In the genomic region with DNA sequence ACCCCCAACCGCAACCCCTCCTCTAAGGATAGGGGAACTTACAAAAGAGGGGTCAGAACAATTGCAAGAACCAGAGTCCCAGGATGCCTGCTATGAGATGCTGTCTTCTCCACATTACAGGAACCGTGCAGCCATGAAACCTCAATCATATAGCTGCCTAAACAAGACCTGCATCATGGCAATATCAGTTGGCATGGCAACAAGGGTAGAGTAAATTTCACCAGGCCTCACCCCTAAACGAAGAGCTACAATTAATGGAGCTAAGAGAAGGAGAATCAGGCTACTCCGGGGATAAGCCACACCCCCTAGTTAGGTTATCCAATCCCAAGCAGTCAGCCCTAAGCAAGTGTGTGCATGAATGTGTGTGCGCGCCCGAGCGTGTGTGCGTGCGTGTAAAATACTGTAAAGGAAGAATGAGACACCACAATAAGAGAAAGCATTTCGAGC, we compare ENCODE assay signal across 8 mouse cellular contexts.
DNase-seq lines count a peak whose midpoint lies in the region; ATAC-seq lines count a peak whose summit lies in the region.

No protein-coding gene starts in this region.

- H3K4me2 ChIP-seq in embryonic facial prominence, embryonic 11.5 days (ENCODE audit: low read depth, low read length) = peak overlapping the region; percentile 21; the same call in 1 of the 2 replicates
- H3K4me2 ChIP-seq in intestine, embryonic 16.5 days (ENCODE audit: low read depth, low read length) = peak overlapping the region; percentile 46

- H3K27me3 ChIP-seq in embryonic facial prominence, embryonic 11.5 days (ENCODE audit: control insufficient read depth, insufficient read depth, low read length) = no peaks in the 10 kb centered on the region
- no peaks in the 10 kb centered on the region for H3K27me3 ChIP-seq in intestine, embryonic 16.5 days (replicated peaks; ENCODE audit: control insufficient read depth, insufficient read depth, low read length)

- no peaks in the 10 kb centered on the region for H3K9me3 ChIP-seq in embryonic facial prominence, embryonic 11.5 days (replicated peaks; ENCODE audit: control insufficient read depth, low read length)
- H3K9me3 ChIP-seq in intestine, embryonic 16.5 days (ENCODE audit: control insufficient read depth, low read length) = no peaks in the 10 kb centered on the region

- H3K36me3 ChIP-seq in embryonic facial prominence, embryonic 11.5 days (replicated peaks; ENCODE audit: control insufficient read depth, insufficient read depth, low read depth, low read length) = no peaks in the 10 kb centered on the region
- H3K36me3 ChIP-seq in intestine, embryonic 16.5 days (ENCODE audit: control insufficient read depth, insufficient read depth, low read length) = no peaks in the 10 kb centered on the region

- no peak overlapping the region for H3K4me3 ChIP-seq in embryonic facial prominence, embryonic 11.5 days (ENCODE audit: low read depth, low read length)
- H3K4me3 ChIP-seq in intestine, embryonic 16.5 days (ENCODE audit: low read length) = peak overlapping the region; percentile 19

- 27% methylated on average over 11 of the region's 11 CpGs for WGBS in embryonic facial prominence, embryonic 11.5 days
- 22% methylated on average over 11 of the region's 11 CpGs for WGBS in intestine, embryonic 16.5 days

- no peak overlapping the region for H3K9ac ChIP-seq in embryonic facial prominence, embryonic 11.5 days (replicated peaks; ENCODE audit: low read length)
- no peak overlapping the region for H3K9ac ChIP-seq in intestine, embryonic 16.5 days (ENCODE audit: low read depth, low read length)

- ATAC-seq in cerebellum, adult (ENCODE audit: insufficient number of reproducible peaks, low FRiP score, low TSS enrichment) = 0 out of 2 replicates have a peak, but pooled peaks have one; percentile 33
- peak; percentile 59; the same call in 1 of the 2 replicates for ATAC-seq in embryonic facial prominence, embryonic 11.5 days (replicated peaks; ENCODE audit: insufficient number of reproducible peaks, low FRiP score, low TSS enrichment, low read depth)
- ATAC-seq in intestine, embryonic 16.5 days = peak; percentile 66
- ATAC-seq in monocyte, adult 5-6 weeks (replicated peaks; ENCODE audit: insufficient number of reproducible peaks, low FRiP score, low TSS enrichment, poor library complexity, severe bottlenecking) = peak; percentile 54

- no peak for DNase-seq in cerebellum, postnatal 14 days
- DNase-seq in A20 (ENCODE audit: low read depth, low spot score) = peak; percentile 80
- peak; percentile 52 for DNase-seq in embryonic facial prominence, embryonic 11.5 days (ENCODE audit: low spot score)
- DNase-seq in urinary bladder, postnatal 10 days (ENCODE audit: low spot score) = no peak
- no peak for DNase-seq in cerebellum, adult 18-20 months

- H3K27ac ChIP-seq in embryonic facial prominence, embryonic 11.5 days (replicated peaks; ENCODE audit: low read depth, low read length) = no peak overlapping the region
- no peak overlapping the region for H3K27ac ChIP-seq in intestine, embryonic 16.5 days (ENCODE audit: low read length)

- H3K4me1 ChIP-seq in embryonic facial prominence, embryonic 11.5 days (ENCODE audit: control insufficient read depth, insufficient read depth, low read length) = no peaks in the 10 kb centered on the region
- H3K4me1 ChIP-seq in intestine, embryonic 16.5 days (ENCODE audit: control insufficient read depth, insufficient read depth, low read length) = peaks cover 3% of the 10 kb centered on the region; the same call in 1 of the 2 replicates

Comparison
In these comparisons a context has a peak if more than half of its experiments do, and no peak if none do; other contexts are left out.
1. DNase-seq: peak in A20 (single experiment) and embryonic facial prominence, embryonic 11.5 days (single experiment); none in cerebellum, postnatal 14 days (0 of 2), urinary bladder, postnatal 10 days (single experiment) and cerebellum, adult 18-20 months (0 of 2).
2. Peak in every context shown above with its lines, with median percentiles within 50 percentile points of each other: ATAC-seq.